Mouse (Mus musculus) right cerebral cortex, postnatal 25 days (tissue): ENCODE data around the gene Gm6583.

Experiments used
- DNase-seq: peaks from one replicate; pipeline ENCODE4 v3.0.0; 2022

Gene Gm6583

GRCm38 (mm10) chr5:112367929-112368328 lies 12.1 kb upstream of the Gm6583 start:
- no peak for DNase-seq

- DNase-seq = no peak
Observed at GRCm38 (mm10) chr5:112367338-112367737, 11.5 kb upstream of the Gm6583 start.

GRCm38 (mm10) chr5:112366879-112367278 lies 11.0 kb upstream of the Gm6583 start:
- no peak for DNase-seq

- DNase-seq = no peak
Observed at GRCm38 (mm10) chr5:112364184-112364797, 8.5 kb upstream of the Gm6583 start.

- no peak for DNase-seq
Observed at GRCm38 (mm10) chr5:112360077-112360476, 4.2 kb upstream of the Gm6583 start.

- no peak for DNase-seq
Observed at GRCm38 (mm10) chr5:112359520-112359919, 3.7 kb upstream of the Gm6583 start.

- no peak for DNase-seq
Observed at GRCm38 (mm10) chr5:112356322-112356721, 489 bp upstream of the Gm6583 start.

GRCm38 (mm10) chr5:112355493-112355892 lies 340 bp downstream of the Gm6583 start:
- DNase-seq = no peak

- DNase-seq = no peak
Observed at GRCm38 (mm10) chr5:112349169-112349568, 6.7 kb downstream of the Gm6583 start.

- no peak for DNase-seq
Observed at GRCm38 (mm10) chr5:112346211-112346965, 9.4 kb downstream of the Gm6583 start.

GRCm38 (mm10) chr5:112344092-112344960 lies 11.5 kb downstream of the Gm6583 start:
- peak; percentile 59 for DNase-seq

GRCm38 (mm10) chr5:112343205-112343595 lies 12.6 kb downstream of the Gm6583 start:
- DNase-seq = no peak

GRCm38 (mm10) chr5:112342463-112343204 lies 13.2 kb downstream of the Gm6583 start, which contains the start of the genes Srrd and Hps4:
Srrd (minus strand) TSS chr5:112343040.
Hps4 (plus strand) TSS chr5:112343083.
- DNase-seq = peak; percentile 91

- DNase-seq = no peak
Observed at GRCm38 (mm10) chr5:112339215-112339614, 16.6 kb downstream of the Gm6583 start.

GRCm38 (mm10) chr5:112337004-112337403 lies 18.8 kb downstream of the Gm6583 start:
- DNase-seq = no peak

- peak; percentile 48 for DNase-seq
Observed at GRCm38 (mm10) chr5:112335473-112335872, 20.4 kb downstream of the Gm6583 start.

- DNase-seq = no peak
Observed at GRCm38 (mm10) chr5:112329805-112330564, 25.8 kb downstream of the Gm6583 start.

GRCm38 (mm10) chr5:112327854-112328253 lies 28.0 kb downstream of the Gm6583 start:
- DNase-seq = no peak

GRCm38 (mm10) chr5:112326446-112327009 lies 29.3 kb downstream of the Gm6583 start:
- no peak for DNase-seq

- peak; percentile 97 for DNase-seq
Observed at GRCm38 (mm10) chr5:112325546-112326445, 30.0 kb downstream of the Gm6583 start, which contains the start of gene Tfip11. Tfip11 (plus strand) TSS chr5:112326358.
